Mouse (Mus musculus): ENCODE measurements around the gene Tmem161a.

- TF ChIP-seq CTCF (IDR thresholded peaks at IDR 0.05; ENCODE audit: control insufficient read depth, insufficient read depth, low read length) (no peak), POLR2A (IDR thresholded peaks at IDR 0.05; ENCODE audit: borderline replicate concordance, control insufficient read depth, low read depth, low read length) (no peak)
Measured at GRCm38 (mm10) chr8:70157240-70157800, 14.8 kb upstream of the Tmem161a start.

All from bone marrow, adult 2 months (tissue).